Mouse (Mus musculus): ENCODE data around the gene Zbtb41.

Zbtb41 gene

GRCm38 (mm10) chr1:139480246-139480645, 58.2 kb downstream of the Zbtb41 start:
- no peak for DNase-seq

- no peak for DNase-seq
These were observed 59.1 kb downstream of the Zbtb41 start for GRCm38 (mm10) chr1:139481146-139481545.

- DNase-seq, result no peak
These were observed 72.5 kb downstream of the Zbtb41 start for GRCm38 (mm10) chr1:139494630-139495029.

- DNase-seq, result no peak
These were observed 73.3 kb downstream of the Zbtb41 start for GRCm38 (mm10) chr1:139495408-139495807.

- DNase-seq, result no peak
These were observed 74.1 kb downstream of the Zbtb41 start for GRCm38 (mm10) chr1:139496212-139496611.

- DNase-seq, result no peak
These were observed 77.7 kb downstream of the Zbtb41 start for GRCm38 (mm10) chr1:139499751-139500150.

- no peak for DNase-seq
These were observed 79.2 kb downstream of the Zbtb41 start, which contains the start of gene F13b for GRCm38 (mm10) chr1:139501258-139501752. TSS of gene F13b (plus strand) at chr1:139501702.

All from liver (tissue).